Mouse (Mus musculus): ENCODE results near the gene 9230104L09Rik. TPM values are rescaled to one million over a fixed set of nuclear protein-coding genes. Genes with fewer than 3 reads are reported as not detected.

9230104L09Rik gene
- total RNA-seq, 4 experiments from 2014 or later = not detected

DNA sequence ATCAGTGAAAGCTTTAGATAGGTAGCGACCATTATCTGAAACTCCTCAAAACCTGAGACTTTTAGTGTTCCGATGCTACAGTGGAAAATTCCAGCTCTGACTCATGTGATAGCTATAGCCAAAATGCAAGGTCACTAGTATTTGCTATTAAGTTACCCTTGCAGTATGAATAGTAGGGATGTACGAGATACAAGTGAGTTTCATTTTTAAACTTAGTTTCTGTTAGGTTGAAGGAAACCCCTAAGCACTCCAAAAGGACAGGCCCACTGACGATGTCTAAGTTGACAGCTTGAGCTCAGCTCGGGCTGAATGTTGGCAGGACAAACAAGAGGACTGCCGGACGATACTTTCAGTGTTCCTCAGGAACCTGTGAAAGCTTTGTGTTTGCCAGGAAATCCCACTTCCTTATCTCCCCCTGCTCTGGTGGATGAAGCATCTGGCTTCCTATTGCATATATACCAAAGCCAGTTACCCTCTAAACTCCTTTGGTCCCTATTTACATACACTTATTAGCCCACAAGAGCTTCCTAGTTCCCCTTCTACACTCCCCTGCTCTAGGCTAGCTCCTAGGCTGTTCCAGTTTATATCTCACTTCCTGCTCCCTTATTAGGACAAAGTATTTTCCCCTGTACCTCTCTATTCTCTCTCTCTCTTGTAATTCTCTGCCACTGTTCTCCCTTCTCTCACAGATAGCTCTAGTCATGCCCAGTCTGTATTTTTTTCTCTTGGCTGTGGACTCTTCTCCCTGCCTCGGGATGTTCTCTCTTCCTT, 8.0 kb downstream of the 9230104L09Rik start:
- DNase-seq (ENCODE audit: low spot score in 2 of 2) = no peak

DNA sequence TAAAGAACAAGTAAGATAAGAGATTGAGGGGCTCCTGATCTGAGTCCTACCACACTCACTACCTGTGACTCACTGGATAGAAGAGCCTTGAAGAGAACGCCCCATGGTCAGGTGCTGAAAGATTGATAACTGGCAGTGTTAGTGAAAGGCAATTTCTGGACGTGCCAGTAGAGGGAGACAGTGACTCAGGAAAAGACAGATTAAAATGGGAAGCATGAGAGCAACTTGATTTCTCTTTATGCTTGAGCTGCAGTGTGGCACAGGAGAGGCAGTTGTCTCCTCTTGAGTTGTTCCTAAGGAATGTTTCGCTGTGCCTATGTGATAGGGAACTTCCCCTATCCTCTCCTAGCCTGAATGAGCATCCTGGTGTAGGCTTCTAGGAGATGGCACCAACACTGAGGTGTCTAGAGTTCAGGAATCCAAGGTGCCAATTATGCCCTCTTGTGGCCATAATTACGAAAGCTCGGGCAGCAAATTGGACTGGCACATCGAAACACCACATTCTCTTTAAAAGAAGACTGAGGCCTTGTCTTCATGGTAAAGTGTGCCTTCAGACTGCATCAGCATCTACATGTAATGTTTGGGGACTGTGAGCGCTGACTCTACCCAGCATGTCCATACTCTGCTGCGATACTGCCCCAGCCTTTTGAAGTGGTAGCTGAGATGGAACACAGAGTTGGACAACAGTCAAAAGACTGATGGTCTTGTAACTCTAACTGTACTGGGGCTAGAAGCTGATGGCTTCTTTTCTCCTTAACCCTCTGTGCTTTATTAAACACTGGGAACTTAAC, 13.5 kb downstream of the 9230104L09Rik start:
- peak; percentile 79 to 90 for DNase-seq (ENCODE audit: low spot score in 2 of 2)

DNA sequence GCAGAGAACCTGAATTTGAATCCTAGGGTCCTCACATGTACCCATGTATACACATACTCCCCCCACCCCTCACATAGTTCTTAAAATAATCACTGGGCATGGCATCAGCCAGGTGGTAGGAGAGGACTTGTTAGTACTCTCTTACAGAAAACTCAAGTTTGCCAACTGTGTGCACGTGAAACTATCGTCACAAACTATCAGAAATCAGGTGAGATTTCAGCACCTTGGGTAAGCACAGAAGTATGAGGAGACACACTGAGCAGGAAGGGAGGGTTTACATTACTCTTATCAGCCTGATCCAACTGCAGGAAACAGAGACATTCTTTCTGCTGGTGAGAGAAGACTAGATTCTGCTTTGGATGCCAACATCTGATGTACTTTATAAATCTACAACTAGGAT, 25.6 kb downstream of the 9230104L09Rik start:
- DNase-seq (ENCODE audit: low spot score in 2 of 2) = no peak

DNA sequence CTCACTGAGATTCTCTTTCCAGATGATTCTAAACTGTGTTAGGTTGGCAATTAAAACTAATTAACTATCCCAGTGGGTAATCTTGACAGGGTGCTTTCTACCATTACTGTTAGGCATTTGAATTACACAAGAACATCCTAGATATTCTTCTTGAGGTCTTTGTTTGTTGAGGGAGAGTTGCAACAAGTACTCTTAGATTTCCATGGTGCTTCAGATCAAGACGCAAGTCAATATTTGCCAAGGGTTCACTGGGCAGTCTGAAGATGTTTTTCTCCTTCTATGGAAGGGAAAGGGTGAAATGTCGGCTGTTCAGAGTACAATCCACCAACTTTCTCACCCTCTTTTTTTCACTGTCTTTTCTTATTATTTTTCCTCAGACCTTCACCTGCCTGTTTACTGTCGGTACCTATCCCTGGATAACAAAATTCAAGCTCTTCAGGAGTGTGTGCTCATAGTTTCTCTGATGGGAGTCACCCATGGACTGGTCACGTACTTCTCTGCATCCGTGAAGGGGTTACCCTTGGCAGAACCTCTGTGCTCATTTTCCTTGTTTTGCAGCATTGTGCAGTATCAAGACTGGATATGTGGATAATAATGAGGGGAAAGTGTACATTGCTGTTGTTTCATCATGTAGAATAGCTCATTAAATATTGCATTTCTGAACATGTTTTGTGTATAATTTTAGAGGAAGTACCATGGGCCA, 26.6 kb downstream of the 9230104L09Rik start:
- DNase-seq (ENCODE audit: low spot score in 2 of 2) = no peak

DNA sequence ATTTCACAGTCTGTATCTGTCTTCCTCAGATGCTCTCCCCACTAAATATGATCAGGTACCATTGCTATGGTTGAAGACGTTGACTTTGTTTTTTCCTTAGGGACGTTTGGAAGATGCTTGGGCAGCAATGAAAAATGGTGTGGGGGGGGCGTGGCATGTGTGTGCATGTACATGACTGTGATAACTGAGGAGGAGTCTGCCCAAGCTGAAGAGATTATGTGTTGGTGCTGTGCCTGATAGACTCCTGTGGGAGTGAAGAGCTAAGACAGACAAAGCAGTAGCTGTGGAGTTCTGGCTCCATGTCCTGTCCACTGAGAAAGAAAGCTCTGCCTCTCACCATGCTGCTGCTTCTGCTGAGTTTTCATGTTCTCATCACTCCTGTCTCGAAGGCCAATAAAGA, 29.9 kb downstream of the 9230104L09Rik start, which contains the start of gene Cst9:
Gene Cst9, plus strand, starts transcription at position 236 of the 400 bp plus-strand sequence.
- no peak for DNase-seq (ENCODE audit: low spot score in 2 of 2)

DNA sequence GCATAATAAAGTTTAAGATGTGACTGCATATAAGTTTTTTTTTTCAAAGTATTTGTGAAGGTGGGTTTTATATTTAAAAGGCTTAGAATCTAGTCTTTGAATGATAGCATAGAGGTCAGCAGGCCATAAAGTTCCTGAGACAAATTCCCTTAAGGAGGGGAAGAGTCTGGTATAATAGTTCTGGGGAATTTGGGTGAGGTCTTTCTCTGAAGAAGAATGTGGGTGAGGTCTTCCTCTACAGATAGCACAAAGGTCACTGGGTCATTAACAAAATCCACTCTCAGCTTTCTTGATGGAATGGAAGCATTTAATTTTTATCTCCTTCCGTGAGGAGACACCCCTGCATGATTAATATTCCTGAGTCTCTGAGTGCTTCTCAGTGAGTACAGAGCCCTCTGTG, 38.9 kb downstream of the 9230104L09Rik start:
- DNase-seq (ENCODE audit: low spot score in 2 of 2) = no peak

DNA sequence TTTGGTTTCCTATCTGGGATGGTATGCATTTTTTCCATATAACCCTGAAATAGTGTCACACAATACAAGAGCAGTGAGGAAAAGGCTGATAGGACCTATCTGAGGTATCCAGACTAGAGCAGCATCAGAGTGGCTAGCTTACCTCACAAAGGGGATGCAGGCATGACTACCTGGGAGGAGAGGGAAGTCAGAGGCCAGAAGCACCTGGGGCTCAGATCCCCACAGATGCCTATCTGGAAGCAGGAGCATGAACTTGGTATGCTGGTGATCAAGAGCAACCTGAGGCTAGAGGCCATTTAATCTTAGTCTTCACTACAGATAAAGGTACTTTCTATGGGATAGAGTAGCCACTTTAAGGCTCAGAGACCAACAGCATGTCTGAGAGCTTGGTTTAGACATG, 44.9 kb downstream of the 9230104L09Rik start, which contains the start of gene Cst13:
Gene Cst13, plus strand, starts transcription at position 173 of the 400 bp plus-strand sequence.
- no peak for DNase-seq (ENCODE audit: low spot score in 2 of 2)

DNA sequence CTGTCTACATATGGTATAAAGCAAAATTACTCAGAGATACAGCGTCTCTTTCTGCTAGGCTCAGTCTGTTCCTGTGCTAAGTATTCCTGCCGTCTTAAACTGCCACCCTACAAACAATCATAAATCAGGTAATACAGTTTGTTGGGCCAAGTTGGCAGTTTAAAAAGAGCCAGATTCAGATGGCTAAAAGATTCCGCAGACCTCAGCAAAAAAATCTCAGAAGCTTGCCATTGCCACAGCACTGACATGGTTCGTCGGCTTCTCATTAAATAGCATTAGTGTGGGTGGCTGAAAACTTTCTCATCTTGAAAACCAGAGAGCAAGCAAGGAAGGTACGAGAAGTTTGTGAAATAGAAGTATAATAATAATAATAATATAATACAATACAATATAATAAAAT, 58.1 kb downstream of the 9230104L09Rik start:
- no peak for DNase-seq (ENCODE audit: low spot score in 2 of 2)

DNA sequence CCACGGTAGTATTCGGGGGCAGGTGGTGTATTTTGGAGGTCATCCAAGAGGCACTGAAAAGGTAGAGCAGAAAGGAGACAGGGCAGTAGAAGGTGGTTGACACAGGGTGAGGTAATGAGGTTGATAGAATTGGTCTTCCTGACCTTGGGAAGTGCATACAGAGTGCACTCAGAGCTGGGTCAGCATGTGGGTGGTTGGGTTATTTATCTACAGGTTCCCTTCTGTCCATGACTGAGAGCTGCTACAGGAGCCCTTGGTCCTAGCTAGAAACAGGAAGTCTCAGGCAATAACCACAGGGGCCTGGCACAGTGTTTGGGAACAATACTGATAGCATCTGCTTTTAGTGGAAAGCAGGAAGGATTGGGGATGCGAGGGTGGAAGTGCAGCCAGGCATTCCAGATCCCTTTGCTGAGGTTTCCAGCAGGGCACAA, 63.3 kb downstream of the 9230104L09Rik start:
- DNase-seq (ENCODE audit: low spot score in 2 of 2) = peak in 1 of 2 experiments; percentile 3

DNA sequence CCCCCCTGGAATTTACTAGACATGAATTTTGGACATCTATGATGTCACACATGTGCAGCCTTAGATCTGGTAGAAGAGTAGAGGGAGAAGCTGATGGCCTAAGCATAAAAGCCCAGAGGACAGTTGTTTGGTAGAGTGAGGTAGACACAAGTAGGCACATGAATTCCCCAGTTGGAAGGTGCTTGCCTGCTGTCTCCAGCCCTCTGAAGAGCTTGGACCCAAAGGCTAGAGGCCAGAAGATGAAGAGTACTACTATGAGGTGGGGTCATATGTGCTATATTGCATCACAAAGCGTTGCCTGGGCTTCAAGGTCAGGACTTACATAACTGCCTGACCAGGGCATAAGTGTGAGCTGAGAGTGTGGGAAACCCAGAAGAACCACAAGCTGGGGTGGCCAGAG, 66.4 kb downstream of the 9230104L09Rik start, which contains the start of gene Cst8:
Gene Cst8, plus strand, starts transcription at position 301 of the 400 bp plus-strand sequence.
- no peak for DNase-seq (ENCODE audit: low spot score in 2 of 2)

Other genes with a start within 250 kb of the 9230104L09Rik start
- 10 to 100 TPM; 13.0 to 16.3 (median 14.9) TPM for gene Nxt1, start 192.4 kb downstream of the 9230104L09Rik start, total RNA-seq (2022)
- 10 to 100 TPM; 28.9 to 34.5 (median 32.9) TPM for gene Gzf1, start 184.0 kb downstream of the 9230104L09Rik start, total RNA-seq (2022)
- gene Napb, start 132.6 kb downstream of the 9230104L09Rik start, total RNA-seq (2022) = 100 to 1,000 TPM; 290 to 344 (median 315) TPM
- 1 to 10 TPM in 2 of 4 experiments, under 1 TPM in 1, not detected in 1; 0.89 to 1.6 (median 1.0) TPM for gene Cstl1, start 114.7 kb downstream of the 9230104L09Rik start, total RNA-seq (2022)
- gene Cst11, start 93.5 kb downstream of the 9230104L09Rik start, total RNA-seq (2022) = not detected
- gene 8030411F24Rik, start 83.0 kb downstream of the 9230104L09Rik start, total RNA-seq (2022) = not detected
- 1 to 10 TPM; 3.6 to 5.4 (median 4.8) TPM for gene Cst12, start 75.7 kb downstream of the 9230104L09Rik start, total RNA-seq (2022)
- gene Cst8, start 66.3 kb downstream of the 9230104L09Rik start, total RNA-seq (2022) = not detected
- not detected for gene Cst13, start 45.0 kb downstream of the 9230104L09Rik start, total RNA-seq (2022)
- gene Cst9, start 29.9 kb downstream of the 9230104L09Rik start, total RNA-seq (2022) = not detected
- gene Cst3, start 10.7 kb upstream of the 9230104L09Rik start, total RNA-seq (2022) = 1,000 to 10,000 TPM; 2,127 to 4,480 (median 3,140) TPM
- gene Gm1330, start 138.2 kb upstream of the 9230104L09Rik start, total RNA-seq (2022) = not detected
- gene Gm10750, start 152.2 kb upstream of the 9230104L09Rik start, total RNA-seq (2022) = not detected

Measured in layer of hippocampus, adult 8-10 months (tissue).